Mouse (Mus musculus): ENCODE results near the gene Psmb5. TPM values are rescaled to one million over a fixed set of nuclear protein-coding genes. Genes with fewer than 3 reads are reported as not detected.
A peak's percentile ranks its signal among the peaks of the same experiment; 100 is the strongest.

The Psmb5 gene
- polyA plus RNA-seq, 1 experiment from 2014 or later, result 542 TPM

DNA sequence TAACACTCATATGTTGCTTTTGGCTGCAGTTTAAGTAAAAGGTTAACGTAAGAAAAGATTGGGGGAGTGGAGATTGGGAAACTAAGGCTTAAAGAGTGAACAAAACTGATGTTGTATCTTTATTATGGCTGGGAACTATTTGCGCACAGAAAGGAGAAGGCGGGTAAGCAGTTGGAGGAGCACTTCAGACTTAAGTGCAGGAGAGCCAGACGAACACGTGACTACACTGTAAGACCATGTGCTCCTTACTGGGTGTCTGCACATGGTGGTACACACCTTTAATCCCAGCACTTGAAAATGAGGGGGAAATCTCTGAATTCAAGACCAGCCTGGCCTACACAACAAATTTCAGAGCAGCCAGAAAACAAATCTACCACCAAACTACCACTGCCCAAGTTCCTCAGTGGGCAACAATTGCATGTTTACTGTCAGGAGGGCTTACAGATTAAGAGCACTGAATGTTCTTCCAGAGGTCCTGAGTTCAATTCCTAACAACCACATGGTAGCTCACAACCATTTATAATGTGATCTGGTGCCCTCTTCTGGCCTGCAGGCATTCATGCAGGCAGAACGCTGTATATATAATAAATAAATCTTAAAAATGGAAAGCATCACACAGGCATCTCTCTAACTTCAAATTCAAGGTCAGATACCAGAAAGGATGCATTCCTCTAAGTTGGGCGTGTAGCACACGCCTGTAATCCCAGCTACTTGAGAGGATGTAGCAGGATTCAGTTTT is 29.2 kb upstream of the Psmb5 start:
- peaks cover 92% of the 10 kb centered on the region for H3K36me3 ChIP-seq (ENCODE audit: control insufficient read depth, insufficient read depth, low read length)
- H3K27ac ChIP-seq (ENCODE audit: low read depth, low read length), result no peak overlapping the region
- H3K9ac ChIP-seq (ENCODE audit: low read length), result no peak overlapping the region
- DNase-seq (ENCODE audit: low spot score) (no peak), ATAC-seq (no peak)
- WGBS, result 94% methylated on average over 8 of the region's 8 CpGs
- peaks cover 14% of the 10 kb centered on the region; the same call in 1 of the 2 replicates for H3K4me1 ChIP-seq (ENCODE audit: control insufficient read depth, insufficient read depth, low read length)
- no peak overlapping the region for H3K4me2 ChIP-seq (ENCODE audit: low read length)
- no peaks in the 10 kb centered on the region for H3K9me3 ChIP-seq (replicated peaks; ENCODE audit: control insufficient read depth, low read length)
- no peak overlapping the region for H3K4me3 ChIP-seq (ENCODE audit: low read depth, low read length)
- no peaks in the 10 kb centered on the region for H3K27me3 ChIP-seq (replicated peaks; ENCODE audit: control insufficient read depth, insufficient read depth, low read length)

DNA sequence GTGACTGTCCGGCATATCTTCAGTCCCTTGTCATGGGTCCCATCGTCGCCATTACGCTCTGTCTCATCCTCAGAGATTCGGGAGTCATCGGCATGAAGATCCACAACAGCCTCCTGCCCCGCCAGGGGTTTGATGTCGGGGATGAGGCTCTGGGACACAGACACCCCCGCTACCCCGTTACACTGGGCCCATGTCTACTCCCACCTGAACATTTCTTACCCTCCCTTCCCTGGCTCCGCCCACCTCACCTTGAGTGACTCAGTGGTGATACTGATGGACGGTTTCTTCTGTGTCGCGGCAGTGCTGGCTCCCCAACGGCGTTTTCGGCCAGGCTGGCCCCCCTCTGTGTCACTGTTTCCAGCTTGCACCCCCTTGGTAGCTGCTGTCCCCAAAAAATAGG is 28.6 kb upstream of the Psmb5 start:
- Histone ChIP-seq H3K27me3 (replicated peaks; ENCODE audit: control insufficient read depth, insufficient read depth, low read length) (no peaks in the 10 kb centered on the region), H3K36me3 (ENCODE audit: control insufficient read depth, insufficient read depth, low read length) (peaks cover 89% of the 10 kb centered on the region), H3K27ac (ENCODE audit: low read depth, low read length) (no peak overlapping the region), H3K9ac (ENCODE audit: low read length) (no peak overlapping the region), H3K9me3 (replicated peaks; ENCODE audit: control insufficient read depth, low read length) (no peaks in the 10 kb centered on the region), H3K4me2 (ENCODE audit: low read length) (no peak overlapping the region), H3K4me3 (ENCODE audit: low read depth, low read length) (no peak overlapping the region), H3K4me1 (ENCODE audit: control insufficient read depth, insufficient read depth, low read length) (peaks cover 9% of the 10 kb centered on the region; the same call in 1 of the 2 replicates)
- no peak for ATAC-seq
- no peak for DNase-seq (ENCODE audit: low spot score)
- 96% methylated on average over 17 of the region's 17 CpGs for WGBS

- Histone ChIP-seq H3K36me3 (ENCODE audit: control insufficient read depth, insufficient read depth, low read length) (peaks cover 71% of the 10 kb centered on the region), H3K4me2 (ENCODE audit: low read length) (no peak overlapping the region), H3K27ac (ENCODE audit: low read depth, low read length) (no peak overlapping the region), H3K9ac (ENCODE audit: low read length) (no peak overlapping the region), H3K4me3 (ENCODE audit: low read depth, low read length) (no peak overlapping the region), H3K4me1 (ENCODE audit: control insufficient read depth, insufficient read depth, low read length) (peaks cover 9% of the 10 kb centered on the region), H3K27me3 (replicated peaks; ENCODE audit: control insufficient read depth, insufficient read depth, low read length) (no peaks in the 10 kb centered on the region), H3K9me3 (replicated peaks; ENCODE audit: control insufficient read depth, low read length) (no peaks in the 10 kb centered on the region)
- no peak for ATAC-seq
- no peak for DNase-seq (ENCODE audit: low spot score)
- WGBS, result 91% methylated on average over 9 of the region's 9 CpGs
Observed at GRCm38 (mm10) chr14:54644294-54644693, 26.5 kb upstream of the Psmb5 start.

- ATAC-seq (no peak), DNase-seq (ENCODE audit: low spot score) (no peak)
- no peaks in the 10 kb centered on the region for H3K27me3 ChIP-seq (replicated peaks; ENCODE audit: control insufficient read depth, insufficient read depth, low read length)
- no peak overlapping the region for H3K27ac ChIP-seq (ENCODE audit: low read depth, low read length)
- H3K4me2 ChIP-seq (ENCODE audit: low read length), result no peak overlapping the region
- no peak overlapping the region for H3K9ac ChIP-seq (ENCODE audit: low read length)
- H3K9me3 ChIP-seq (replicated peaks; ENCODE audit: control insufficient read depth, low read length), result no peaks in the 10 kb centered on the region
- no peak overlapping the region for H3K4me3 ChIP-seq (ENCODE audit: low read depth, low read length)
- H3K36me3 ChIP-seq (ENCODE audit: control insufficient read depth, insufficient read depth, low read length), result peaks cover 64% of the 10 kb centered on the region
- H3K4me1 ChIP-seq (ENCODE audit: control insufficient read depth, insufficient read depth, low read length), result peaks cover 3% of the 10 kb centered on the region
- WGBS, result 87% methylated on average over 2 of the region's 2 CpGs
Observed at GRCm38 (mm10) chr14:54643011-54643410, 25.2 kb upstream of the Psmb5 start.

- no peak overlapping the region for H3K9ac ChIP-seq (ENCODE audit: low read length)
- H3K27me3 ChIP-seq (replicated peaks; ENCODE audit: control insufficient read depth, insufficient read depth, low read length), result no peaks in the 10 kb centered on the region
- H3K27ac ChIP-seq (ENCODE audit: low read depth, low read length), result no peak overlapping the region
- 78% methylated on average over 25 of the region's 25 CpGs for WGBS
- DNase-seq (ENCODE audit: low spot score) (no peak), ATAC-seq (no peak)
- H3K4me2 ChIP-seq (ENCODE audit: low read length), result no peak overlapping the region
- H3K4me3 ChIP-seq (ENCODE audit: low read depth, low read length), result no peak overlapping the region
- peaks cover 3% of the 10 kb centered on the region for H3K4me1 ChIP-seq (ENCODE audit: control insufficient read depth, insufficient read depth, low read length)
- no peaks in the 10 kb centered on the region for H3K9me3 ChIP-seq (replicated peaks; ENCODE audit: control insufficient read depth, low read length)
- H3K36me3 ChIP-seq (ENCODE audit: control insufficient read depth, insufficient read depth, low read length), result peaks cover 64% of the 10 kb centered on the region
Observed at GRCm38 (mm10) chr14:54642224-54642944, 24.6 kb upstream of the Psmb5 start.

- peak; percentile 95 for ATAC-seq
- Histone ChIP-seq H3K9me3 (replicated peaks; ENCODE audit: control insufficient read depth, low read length) (no peaks in the 10 kb centered on the region), H3K4me1 (ENCODE audit: control insufficient read depth, insufficient read depth, low read length) (peaks cover 3% of the 10 kb centered on the region), H3K4me3 (ENCODE audit: low read depth, low read length) (peak within 1 kb of the TSS; percentile 74), H3K9ac (ENCODE audit: low read length) (peak within 1 kb of the TSS; percentile 95), H3K4me2 (ENCODE audit: low read length) (peak within 1 kb of the TSS; percentile 95), H3K36me3 (ENCODE audit: control insufficient read depth, insufficient read depth, low read length) (peaks cover 64% of the 10 kb centered on the region), H3K27me3 (replicated peaks; ENCODE audit: control insufficient read depth, insufficient read depth, low read length) (no peaks in the 10 kb centered on the region), H3K27ac (ENCODE audit: low read depth, low read length) (peak within 1 kb of the TSS; percentile 86)
- peak; percentile 96 for DNase-seq (ENCODE audit: low spot score)
- under 1% methylated on average over 43 of the region's 52 CpGs for WGBS
Observed at GRCm38 (mm10) chr14:54641305-54641969, 23.6 kb upstream of the Psmb5 start, which contains the start of gene Cdh24. Cdh24 (minus strand) TSS chr14:54641364.

- H3K4me2 ChIP-seq (ENCODE audit: low read length), result peak within 1 kb of the TSS; percentile 95
- no peaks in the 10 kb centered on the region for H3K9me3 ChIP-seq (replicated peaks; ENCODE audit: control insufficient read depth, low read length)
- peaks cover 64% of the 10 kb centered on the region for H3K36me3 ChIP-seq (ENCODE audit: control insufficient read depth, insufficient read depth, low read length)
- peak within 1 kb of the TSS; percentile 95 for H3K9ac ChIP-seq (ENCODE audit: low read length)
- no peaks in the 10 kb centered on the region for H3K27me3 ChIP-seq (replicated peaks; ENCODE audit: control insufficient read depth, insufficient read depth, low read length)
- H3K4me1 ChIP-seq (ENCODE audit: control insufficient read depth, insufficient read depth, low read length), result peaks cover 3% of the 10 kb centered on the region
- ATAC-seq, result peak; percentile 56; the same call in 1 of the 2 replicates
- H3K4me3 ChIP-seq (ENCODE audit: low read depth, low read length), result peak within 1 kb of the TSS; percentile 74
- WGBS, result 0% methylated on average over 17 of the region's 28 CpGs
- DNase-seq (ENCODE audit: low spot score), result no peak
- H3K27ac ChIP-seq (ENCODE audit: low read depth, low read length), result peak within 1 kb of the TSS; percentile 86
Observed at GRCm38 (mm10) chr14:54640946-54641304, 23.1 kb upstream of the Psmb5 start, which contains the start of gene Gm17606. Gm17606 (plus strand) TSS chr14:54640952.

DNA sequence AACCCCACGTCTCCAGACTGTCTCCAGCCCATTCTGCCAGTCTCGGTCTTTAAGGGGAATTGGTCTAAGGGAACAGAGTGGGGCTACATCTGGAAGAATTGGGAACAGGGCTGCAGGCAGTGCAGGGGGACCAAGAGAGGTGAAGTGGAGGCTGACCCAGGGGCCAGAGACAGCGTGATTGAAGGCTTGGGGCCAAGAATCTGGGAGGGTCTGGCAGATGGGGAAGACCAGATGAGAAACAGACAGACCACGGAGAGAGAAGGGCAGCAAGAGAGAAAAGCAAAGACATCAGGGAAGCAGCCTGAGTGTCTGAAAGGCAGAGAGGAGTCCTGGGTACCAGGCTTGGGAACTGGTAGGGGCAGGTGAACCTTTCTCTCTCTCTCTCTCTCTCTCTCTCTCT is 22.3 kb upstream of the Psmb5 start:
- Histone ChIP-seq H3K9ac (ENCODE audit: low read length) (peak overlapping the region; percentile 95), H3K4me3 (ENCODE audit: low read depth, low read length) (peak overlapping the region; percentile 74), H3K27me3 (replicated peaks; ENCODE audit: control insufficient read depth, insufficient read depth, low read length) (no peaks in the 10 kb centered on the region), H3K4me1 (ENCODE audit: control insufficient read depth, insufficient read depth, low read length) (peaks cover 3% of the 10 kb centered on the region), H3K27ac (ENCODE audit: low read depth, low read length) (no peak overlapping the region), H3K36me3 (ENCODE audit: control insufficient read depth, insufficient read depth, low read length) (peaks cover 61% of the 10 kb centered on the region), H3K4me2 (ENCODE audit: low read length) (peak overlapping the region; percentile 95), H3K9me3 (replicated peaks; ENCODE audit: control insufficient read depth, low read length) (no peaks in the 10 kb centered on the region)
- WGBS, result 24% methylated on average over 4 of the region's 4 CpGs
- ATAC-seq (no peak), DNase-seq (ENCODE audit: low spot score) (no peak)
